Mouse (Mus musculus) ES-E14 (cell line): ENCODE measurements around the gene Krtap5-4. TPM values are rescaled to one million over a fixed set of nuclear protein-coding genes. Genes with fewer than 3 reads are reported as not detected.

ENCODE experiments used
- DNase-seq: peaks from one replicate; pipeline ENCODE4 v3.0.0-alpha.2; 2013; ENCODE audit warnings: low read depth, low spot score
- H3K27ac ChIP-seq: 2 replicates; pipeline ENCODE4 v1.5.1; 2012; ENCODE audit warnings: low read depth, mild to moderate bottlenecking, low read length, moderate library complexity, mixed read lengths; ENCODE audit not compliant: poor library complexity, insufficient read depth, severe bottlenecking
- H3K36me3 ChIP-seq: 2 replicates; pipeline ENCODE4 v1.6.1; 2012; ENCODE audit warnings: mild to moderate bottlenecking, low read length, moderate library complexity, mixed read lengths; ENCODE audit not compliant: control insufficient read depth, poor library complexity, insufficient read depth, severe bottlenecking
- H3K4me1 ChIP-seq, 2 experiments: fragments of 150-350 bp in 1 of 2; sonication (generic) in 1 of 2; 2 replicates each; pipeline ENCODE4 v1.6.1; 2012; ENCODE audit warnings: low read length in 2 of 2, mild to moderate bottlenecking in 1 of 2, mixed read lengths in 1 of 2; ENCODE audit not compliant: control insufficient read depth in 2 of 2, insufficient read depth in 2 of 2, poor library complexity in 1 of 2
- H3K4me3 ChIP-seq, 2 experiments: fragments of 150-350 bp in 1 of 2; sonication (generic) in 1 of 2; 2 replicates each; pipeline ENCODE4 v1.5.1; 2012; ENCODE audit warnings: low read length in 2 of 2, low read depth in 1 of 2, mild to moderate bottlenecking in 1 of 2, mixed read lengths in 1 of 2; ENCODE audit not compliant: insufficient read depth in 1 of 2, poor library complexity in 1 of 2, severe bottlenecking in 1 of 2
- H3K9ac ChIP-seq: 2 replicates; pipeline ENCODE4 v1.6.1; 2012; ENCODE audit warnings: low read depth, mild to moderate bottlenecking, low read length, mixed read lengths; ENCODE audit not compliant: poor library complexity, insufficient read depth, severe bottlenecking
- H3K9me3 ChIP-seq: fragments of 150-350 bp; sonication (generic); 2 replicates; pipeline ENCODE4 v1.6.1; 2012; ENCODE audit warnings: low read depth, mild to moderate bottlenecking, low read length; ENCODE audit not compliant: control insufficient read depth, insufficient read depth
- CHD2 ChIP-seq: IDR thresholded peaks from 2 replicates; pipeline ENCODE4 v1.6.1; 2014; ENCODE audit warnings: mild to moderate bottlenecking, low read depth, low read length, inconsistent platforms
- HCFC1 ChIP-seq: IDR thresholded peaks from 2 replicates; pipeline ENCODE4 v1.6.1; 2012; ENCODE audit warnings: low read length, inconsistent platforms, borderline replicate concordance; ENCODE audit not compliant: insufficient read depth
- MAFK ChIP-seq: IDR thresholded peaks from 2 replicates; pipeline ENCODE4 v1.6.1; 2014; ENCODE audit warnings: mild to moderate bottlenecking, low read depth, low read length, inconsistent platforms; ENCODE audit not compliant: insufficient read depth
- ZC3H11A ChIP-seq: IDR thresholded peaks from 2 replicates; pipeline ENCODE4 v1.6.1; 2012; ENCODE audit warnings: low read depth, mild to moderate bottlenecking, inconsistent platforms, low read length, borderline replicate concordance
- ZNF384 ChIP-seq: IDR thresholded peaks from 2 replicates; pipeline ENCODE4 v1.6.1; 2012; ENCODE audit warnings: low read depth, low read length, inconsistent platforms
- in situ Hi-C, 2 experiments: fragments of 600-800 bp; cut with MboI; formaldehyde crosslinking; loops; one replicate each; pipeline ENCODE4 v1.15.1; 2025; ENCODE audit warnings: low sequenced_read_pairs in 2 of 2, inconsistent platforms in 1 of 2; ENCODE audit not compliant: unreplicated experiment in 2 of 2
- total RNA-seq: library from RNA; depleted of rRNA; stranded (reverse); fragments of 300-350 nt; gene quantifications from 2 replicates; pipeline ENCODE4 v1.2.3, GENCODE M21; 2012; rRNA removed

The Krtap5-4 gene
- total RNA-seq, 1 experiment, result not detected

DNA sequence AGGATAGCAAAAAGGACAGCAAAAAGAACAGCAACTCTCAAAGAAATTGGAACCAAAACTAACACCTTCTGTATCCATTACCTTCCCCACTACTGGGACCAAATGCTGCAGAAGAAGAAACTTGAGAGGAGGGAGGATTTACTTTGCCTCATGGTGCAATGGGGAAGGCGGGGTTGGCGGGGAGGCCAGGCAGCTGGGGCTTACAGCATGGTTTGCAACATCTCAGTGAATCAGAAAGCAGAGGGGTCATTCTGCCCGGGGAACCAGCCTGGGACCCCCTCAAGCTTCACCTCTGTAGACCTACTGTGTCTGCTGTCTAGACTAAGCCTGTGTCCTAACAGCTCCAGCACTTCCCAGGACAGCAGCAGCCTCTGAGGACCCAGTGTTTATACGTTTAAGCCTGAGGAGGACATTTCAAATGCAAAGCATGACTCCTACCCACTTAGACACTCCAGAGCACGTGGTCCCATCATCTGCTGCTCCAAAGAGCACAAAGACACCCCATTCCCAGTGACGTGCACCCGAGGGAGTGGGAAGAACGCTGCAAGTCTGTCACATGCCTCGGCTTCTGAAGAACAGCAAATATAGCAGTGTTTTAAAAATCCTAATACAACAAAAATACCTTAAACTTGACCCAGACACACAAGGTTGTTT is 46.1 kb downstream of the Krtap5-4 start:
- Histone ChIP-seq H3K4me3 (no peak overlapping the region), H3K4me1 (peaks cover 1 to 7% of the 10 kb centered on the region in 2 experiments; a peak in 1 of 4 replicates), H3K9ac (no peak overlapping the region; the same call in 1 of the 2 replicates), H3K27ac (no peak overlapping the region), H3K36me3 (no peaks in the 10 kb centered on the region), H3K9me3 (no peaks in the 10 kb centered on the region)
- TF ChIP-seq CHD2 (no peak), HCFC1 (no peak), ZNF384 (no peak), ZC3H11A (no peak), MAFK (no peak)
- in situ Hi-C loops, result no loop called here
- no peak for DNase-seq

GRCm38 (mm10) chr7:142351569-142351968 is 48.2 kb downstream of the Krtap5-4 start:
- Histone ChIP-seq H3K27ac (no peak overlapping the region), H3K9me3 (no peaks in the 10 kb centered on the region), H3K4me1 (peaks cover 1 to 7% of the 10 kb centered on the region in 2 experiments; a peak in 1 of 4 replicates), H3K9ac (no peak overlapping the region), H3K36me3 (no peaks in the 10 kb centered on the region), H3K4me3 (no peak overlapping the region)
- TF ChIP-seq HCFC1 (no peak), CHD2 (no peak), ZNF384 (no peak), MAFK (no peak), ZC3H11A (no peak)
- in situ Hi-C loops, result no loop called here
- DNase-seq, result no peak

DNA sequence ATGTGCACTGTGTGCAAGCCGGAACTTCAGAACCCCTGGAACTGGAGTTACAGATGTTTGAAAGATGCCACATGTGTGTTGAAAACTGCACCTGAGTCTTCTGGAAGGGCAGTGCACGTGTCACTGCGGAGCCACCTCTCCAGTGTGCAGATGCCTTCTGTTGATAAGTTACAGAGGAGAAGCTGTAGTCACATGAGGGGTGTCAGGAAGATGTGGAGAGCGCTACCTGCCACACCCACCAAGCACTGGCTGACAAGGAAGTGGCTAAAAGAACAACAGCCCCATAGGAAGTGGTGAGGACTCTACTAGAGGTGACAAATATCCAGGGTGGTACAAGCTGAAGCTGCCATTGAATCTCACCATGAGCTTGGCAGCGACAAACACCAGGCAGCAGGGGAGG is 50.5 kb downstream of the Krtap5-4 start:
- Histone ChIP-seq H3K4me1 (peaks cover 0 to 5% of the 10 kb centered on the region in 2 experiments; a peak in 1 of 4 replicates), H3K4me3 (no peak overlapping the region), H3K9me3 (no peaks in the 10 kb centered on the region), H3K9ac (no peak overlapping the region), H3K27ac (no peak overlapping the region), H3K36me3 (no peaks in the 10 kb centered on the region)
- TF ChIP-seq ZC3H11A (no peak), HCFC1 (no peak), ZNF384 (no peak), CHD2 (no peak), MAFK (no peak)
- DNase-seq, result no peak
- in situ Hi-C loops, result no loop called here

Other genes with a start within 250 kb of the Krtap5-4 start
- 30.7 and 31.8 TPM in 2 replicates for gene Mob2, start 242.5 kb upstream of the Krtap5-4 start, total RNA-seq
- 0.69 and 1.2 TPM in 2 replicates for gene Dusp8, start 207.7 kb upstream of the Krtap5-4 start, total RNA-seq
- not detected in 2 replicates for gene Gm45618, start 182.8 kb upstream of the Krtap5-4 start, total RNA-seq
- gene Gm39115, start 167.5 kb upstream of the Krtap5-4 start, total RNA-seq, result not detected in 2 replicates
- not detected in 2 replicates for gene Gm45337, start 158.9 kb upstream of the Krtap5-4 start, total RNA-seq
- gene Gm29735, start 146.4 kb upstream of the Krtap5-4 start, total RNA-seq, result not detected in 2 replicates
- gene Gm4553, start 137.8 kb upstream of the Krtap5-4 start, total RNA-seq, result not detected in 2 replicates
- not detected in 2 replicates for gene Krtap5-2, start 127.5 kb upstream of the Krtap5-4 start, total RNA-seq
- not detected in 2 replicates for gene Gm10153, start 113.2 kb upstream of the Krtap5-4 start, total RNA-seq
- gene Krtap5-3, start 102.2 kb upstream of the Krtap5-4 start, total RNA-seq, result not detected in 2 replicates
- gene Gm7579, start 91.7 kb upstream of the Krtap5-4 start, total RNA-seq, result not detected in 2 replicates
- gene Krtap5-5, start 73.6 kb upstream of the Krtap5-4 start, total RNA-seq, result not detected in 2 replicates
- not detected in 2 replicates for gene Gm40460, start 62.5 kb upstream of the Krtap5-4 start, total RNA-seq
- not detected in 2 replicates for gene Gm2431, start 45.2 kb upstream of the Krtap5-4 start, total RNA-seq
- gene Gm4559, start 29.2 kb upstream of the Krtap5-4 start, total RNA-seq, result not detected in 2 replicates
- gene Krtap5-1, start 6.4 kb upstream of the Krtap5-4 start, total RNA-seq, result not detected in 2 replicates
- gene Ifitm10, start 70.2 kb downstream of the Krtap5-4 start, total RNA-seq, result 0.53 and 0.71 TPM in 2 replicates
- 6.6 and 17.8 TPM in 2 replicates for gene Gm49369, start 79.1 kb downstream of the Krtap5-4 start, total RNA-seq
- 535 and 745 TPM in 2 replicates for gene Ctsd, start 84.5 kb downstream of the Krtap5-4 start, total RNA-seq
- 0.42 and 0.94 TPM in 2 replicates for gene Syt8, start 131.3 kb downstream of the Krtap5-4 start, total RNA-seq
- 1.6 and 3.7 TPM in 2 replicates for gene Tnni2, start 138.3 kb downstream of the Krtap5-4 start, total RNA-seq
- gene Lsp1, start 157.3 kb downstream of the Krtap5-4 start, total RNA-seq, result 3.6 and 13.7 TPM in 2 replicates
- gene Tnnt3, start 195.3 kb downstream of the Krtap5-4 start, total RNA-seq, result 1.3 and 6.4 TPM in 2 replicates
- 45.6 and 49.1 TPM in 2 replicates for gene Mrpl23, start 229.1 kb downstream of the Krtap5-4 start, total RNA-seq